Mouse (Mus musculus) CH12.LX (cell line): ENCODE measurements at regions not wholly inside any gene's neighbourhood (a gene's known extent, or its start where the extent isn't known, plus 50 kb on each side); places are given as distances from the start of the nearest gene placed in this dataset.

Experiments used
- BHLHE40 ChIP-seq: IDR thresholded peaks from 2 replicates; pipeline ENCODE4 v1.6.1; 2011; ENCODE audit warnings: mild to moderate bottlenecking, low read depth, low read length, improper control_type of control experiment
- CTCF ChIP-seq, 2 experiments: IDR thresholded peaks in 1 of 2; conservative IDR thresholded peaks in 1 of 2; 2 replicates each; pipeline ENCODE4 v1.5.1; 2011 to 2012; ENCODE audit warnings: low read depth in 2 of 2, low read length in 2 of 2, improper control_type of control experiment in 1 of 2, inconsistent platforms in 1 of 2, mild to moderate bottlenecking in 1 of 2, moderate library complexity in 1 of 2
- E2F4 ChIP-seq: IDR thresholded peaks from 2 replicates; pipeline ENCODE4 v1.6.1; 2011; ENCODE audit warnings: low read depth, low read length, improper control_type of control experiment; ENCODE audit not compliant: insufficient replicate concordance
- EP300 ChIP-seq: IDR thresholded peaks from 2 replicates; pipeline ENCODE4 v1.6.1; 2011; ENCODE audit warnings: low read length, improper control_type of control experiment
- ETS1 ChIP-seq: conservative IDR thresholded peaks from 2 replicates; pipeline ENCODE4 v1.6.1; 2012; ENCODE audit warnings: low read depth, mild to moderate bottlenecking, inconsistent platforms, low read length, improper control_type of control experiment, moderate library complexity
- MAFK ChIP-seq: IDR thresholded peaks from 2 replicates; pipeline ENCODE4 v1.6.1; 2011; ENCODE audit warnings: low read length, improper control_type of control experiment; ENCODE audit not compliant: insufficient replicate concordance
- NELFE ChIP-seq: IDR thresholded peaks from 2 replicates; pipeline ENCODE4 v1.6.1; 2011; ENCODE audit warnings: low read depth, low read length, improper control_type of control experiment
- POLR2A ChIP-seq: IDR thresholded peaks from 2 replicates; pipeline ENCODE4 v1.6.1; 2011; ENCODE audit warnings: low read depth, mild to moderate bottlenecking, improper control_type of control experiment, low read length
- RAD21 ChIP-seq: IDR thresholded peaks from 2 replicates; pipeline ENCODE4 v1.6.1; 2011; ENCODE audit warnings: low read depth, mild to moderate bottlenecking, low read length, improper control_type of control experiment, moderate library complexity
- TBP ChIP-seq: conservative IDR thresholded peaks from 2 replicates; pipeline ENCODE4 v1.6.1; 2011; ENCODE audit warnings: low read depth, low read length, improper control_type of control experiment
- USF1 ChIP-seq: IDR thresholded peaks from 2 replicates; pipeline ENCODE4 v1.6.1; 2014; ENCODE audit warnings: low read depth, mild to moderate bottlenecking, inconsistent platforms, low read length, improper control_type of control experiment
- USF2 ChIP-seq: conservative IDR thresholded peaks from 2 replicates; pipeline ENCODE4 v1.6.1; 2011; ENCODE audit warnings: low read depth, low read length, improper control_type of control experiment
- ZMIZ1 ChIP-seq: IDR thresholded peaks from 2 replicates; pipeline ENCODE4 v1.6.1; 2012; ENCODE audit warnings: low read depth, mild to moderate bottlenecking, inconsistent platforms, low read length, improper control_type of control experiment
- ZNF384 ChIP-seq: IDR thresholded peaks from 2 replicates; pipeline ENCODE4 v1.6.1; 2012; ENCODE audit warnings: low read depth, low read length, improper control_type of control experiment, inconsistent platforms

- TF ChIP-seq ZMIZ1 (no peak), POLR2A (no peak), CTCF (conservative IDR thresholded peaks at IDR 0.05 in 1 of 2, IDR thresholded peaks at IDR 0.05 in 1 of 2; ENCODE audit: low read depth in 2 of 2, low read length in 2 of 2) (no peak), EP300 (no peak), USF1 (no peak), USF2 (no peak), NELFE (no peak), MAFK (peak; percentile 97), BHLHE40 (no peak), E2F4 (no peak), ZNF384 (no peak), ETS1 (no peak), TBP (no peak), RAD21 (no peak)
These were observed 501.7 kb downstream of the Nup35 start for GRCm38 (mm10) chr2:81118757-81119156.
